Mouse (Mus musculus) CH12.LX (cell line): ENCODE measurements around the gene Best1. TPM values are rescaled to one million over a fixed set of nuclear protein-coding genes. Genes with fewer than 3 reads are reported as not detected.

ENCODE experiments used
- DNase-seq: peaks from one replicate; pipeline ENCODE4 v3.0.0-alpha.2; 2013; ENCODE audit errors: extremely low read depth
- H3K27ac ChIP-seq: 2 replicates; pipeline ENCODE4 v1.5.1; 2012; ENCODE audit warnings: low read depth, mild to moderate bottlenecking, control low read depth, moderate library complexity; ENCODE audit not compliant: insufficient read depth
- H3K27me3 ChIP-seq: replicated peaks from 2 replicates; pipeline ENCODE3; 2012; ENCODE audit warnings: inconsistent platforms
- H3K36me3 ChIP-seq, 2 experiments: replicated peaks in 1 of 2; 2 replicates each; pipeline versions ENCODE3 to v1.6.1; 2012; ENCODE audit warnings: inconsistent platforms in 1 of 2, low read length in 1 of 2, mild to moderate bottlenecking in 1 of 2, mixed read lengths in 1 of 2, moderate library complexity in 1 of 2; ENCODE audit not compliant: control insufficient read depth in 1 of 2, insufficient read depth in 1 of 2
- H3K4me1 ChIP-seq, 2 experiments: 2 replicates each; pipeline ENCODE4 v1.6.1; 2012; ENCODE audit warnings: inconsistent platforms in 1 of 2, moderate library complexity in 1 of 2; ENCODE audit not compliant: insufficient read depth in 2 of 2, control insufficient read depth in 1 of 2
- H3K4me2 ChIP-seq: 2 replicates; pipeline ENCODE4 v1.6.1; 2012; ENCODE audit warnings: low read depth, mild to moderate bottlenecking, control low read depth; ENCODE audit not compliant: poor library complexity, insufficient read depth, severe bottlenecking
- H3K4me3 ChIP-seq, 3 experiments: fragments of 150-350 bp in 1 of 3; sonication (generic) in 1 of 3; replicated peaks in 1 of 3; 2 replicates each; pipeline versions ENCODE3 to v1.5.1; 2011 to 2012; ENCODE audit warnings: low read depth in 2 of 3, low read length in 2 of 3, mild to moderate bottlenecking in 2 of 3, moderate library complexity in 2 of 3, control low read depth in 1 of 3, improper control_type of control experiment in 1 of 3, inconsistent platforms in 1 of 3, mixed read lengths in 1 of 3; ENCODE audit not compliant: poor library complexity in 1 of 3
- H3K79me2 ChIP-seq: replicated peaks from 2 replicates; pipeline ENCODE4 v1.6.1; 2012; ENCODE audit warnings: mild to moderate bottlenecking, moderate library complexity; ENCODE audit not compliant: control insufficient read depth, poor library complexity, insufficient read depth, severe bottlenecking; ENCODE audit errors: extremely low read depth
- H3K9ac ChIP-seq: 2 replicates; pipeline ENCODE4 v1.6.1; 2012; ENCODE audit warnings: low read depth, mild to moderate bottlenecking, control low read depth, moderate library complexity; ENCODE audit not compliant: insufficient read depth
- H3K9me3 ChIP-seq: replicated peaks from 2 replicates; pipeline ENCODE3; 2012; ENCODE audit warnings: low read length, inconsistent platforms, mixed read lengths
- BHLHE40 ChIP-seq: IDR thresholded peaks from 2 replicates; pipeline ENCODE4 v1.6.1; 2011; ENCODE audit warnings: mild to moderate bottlenecking, low read depth, low read length, improper control_type of control experiment
- CHD2 ChIP-seq: IDR thresholded peaks from 2 replicates; pipeline ENCODE4 v1.6.1; 2011; ENCODE audit warnings: low read length, improper control_type of control experiment
- CTCF ChIP-seq, 2 experiments: IDR thresholded peaks in 1 of 2; conservative IDR thresholded peaks in 1 of 2; 2 replicates each; pipeline ENCODE4 v1.5.1; 2011 to 2012; ENCODE audit warnings: low read depth in 2 of 2, low read length in 2 of 2, improper control_type of control experiment in 1 of 2, inconsistent platforms in 1 of 2, mild to moderate bottlenecking in 1 of 2, moderate library complexity in 1 of 2
- ELF1 ChIP-seq: IDR thresholded peaks from 2 replicates; pipeline ENCODE4 v1.6.1; 2014; ENCODE audit warnings: low read depth, mild to moderate bottlenecking, inconsistent platforms, low read length, improper control_type of control experiment
- EP300 ChIP-seq: IDR thresholded peaks from 2 replicates; pipeline ENCODE4 v1.6.1; 2011; ENCODE audit warnings: low read length, improper control_type of control experiment
- ETS1 ChIP-seq: conservative IDR thresholded peaks from 2 replicates; pipeline ENCODE4 v1.6.1; 2012; ENCODE audit warnings: low read depth, mild to moderate bottlenecking, inconsistent platforms, low read length, improper control_type of control experiment, moderate library complexity
- GABPA ChIP-seq: IDR thresholded peaks from 2 replicates; pipeline ENCODE4 v1.6.1; 2012; ENCODE audit warnings: low read depth, low read length, improper control_type of control experiment, inconsistent platforms; ENCODE audit not compliant: insufficient replicate concordance
- HCFC1 ChIP-seq: IDR thresholded peaks from 2 replicates; pipeline ENCODE4 v1.6.1; 2012; ENCODE audit warnings: low read depth, mild to moderate bottlenecking, inconsistent platforms, low read length, improper control_type of control experiment
- IRF4 ChIP-seq: IDR thresholded peaks from 2 replicates; pipeline ENCODE4 v1.6.1; 2014; ENCODE audit warnings: low read depth, mild to moderate bottlenecking, inconsistent platforms, low read length, improper control_type of control experiment
- JUND ChIP-seq: conservative IDR thresholded peaks from 2 replicates; pipeline ENCODE4 v1.6.1; 2011; ENCODE audit warnings: low read depth, low read length, improper control_type of control experiment
- MAFK ChIP-seq: IDR thresholded peaks from 2 replicates; pipeline ENCODE4 v1.6.1; 2011; ENCODE audit warnings: low read length, improper control_type of control experiment; ENCODE audit not compliant: insufficient replicate concordance
- MAX ChIP-seq: IDR thresholded peaks from 2 replicates; pipeline ENCODE4 v1.6.1; 2011; ENCODE audit warnings: low read length, improper control_type of control experiment
- MAZ ChIP-seq: IDR thresholded peaks from 2 replicates; pipeline ENCODE4 v1.6.1; 2012; ENCODE audit warnings: low read depth, mild to moderate bottlenecking, inconsistent platforms, low read length, improper control_type of control experiment, moderate library complexity
- MYC ChIP-seq: IDR thresholded peaks from 2 replicates; pipeline ENCODE4 v1.6.1; 2011; ENCODE audit warnings: low read depth, mild to moderate bottlenecking, improper control_type of control experiment, low read length
- POLR2AphosphoS2 ChIP-seq: IDR thresholded peaks from 2 replicates; pipeline ENCODE4 v1.6.1; 2011; ENCODE audit warnings: low read depth, low read length, improper control_type of control experiment
- RCOR1 ChIP-seq: conservative IDR thresholded peaks from 2 replicates; pipeline ENCODE4 v1.6.1; 2012; ENCODE audit warnings: low read depth, mild to moderate bottlenecking, inconsistent platforms, low read length, improper control_type of control experiment
- SIN3A ChIP-seq: IDR thresholded peaks from 2 replicates; pipeline ENCODE4 v1.6.1; 2012; ENCODE audit warnings: low read length, improper control_type of control experiment, inconsistent platforms
- SMC3 ChIP-seq: IDR thresholded peaks from 2 replicates; pipeline ENCODE4 v1.6.1; 2011; ENCODE audit warnings: low read depth, low read length, improper control_type of control experiment
- TBP ChIP-seq: conservative IDR thresholded peaks from 2 replicates; pipeline ENCODE4 v1.6.1; 2011; ENCODE audit warnings: low read depth, low read length, improper control_type of control experiment
- TCF12 ChIP-seq: IDR thresholded peaks from 2 replicates; pipeline ENCODE4 v1.6.1; 2014; ENCODE audit warnings: low read depth, mild to moderate bottlenecking, inconsistent platforms, low read length, improper control_type of control experiment
- UBTF ChIP-seq: IDR thresholded peaks from 2 replicates; pipeline ENCODE4 v1.6.1; 2012; ENCODE audit warnings: low read depth, mild to moderate bottlenecking, inconsistent platforms, low read length, improper control_type of control experiment, moderate library complexity
- USF1 ChIP-seq: IDR thresholded peaks from 2 replicates; pipeline ENCODE4 v1.6.1; 2014; ENCODE audit warnings: low read depth, mild to moderate bottlenecking, inconsistent platforms, low read length, improper control_type of control experiment
- ZC3H11A ChIP-seq: IDR thresholded peaks from 2 replicates; pipeline ENCODE4 v1.6.1; 2012; ENCODE audit warnings: low read depth, mild to moderate bottlenecking, inconsistent platforms, low read length, improper control_type of control experiment
- ZKSCAN1 ChIP-seq: IDR thresholded peaks from 2 replicates; pipeline ENCODE4 v1.6.1; 2012; ENCODE audit warnings: low read depth, inconsistent platforms, low read length, improper control_type of control experiment, borderline replicate concordance
- ZMIZ1 ChIP-seq: IDR thresholded peaks from 2 replicates; pipeline ENCODE4 v1.6.1; 2012; ENCODE audit warnings: low read depth, mild to moderate bottlenecking, inconsistent platforms, low read length, improper control_type of control experiment
- ZNF384 ChIP-seq: IDR thresholded peaks from 2 replicates; pipeline ENCODE4 v1.6.1; 2012; ENCODE audit warnings: low read depth, low read length, improper control_type of control experiment, inconsistent platforms
- dilution Hi-C: fragments of 300-500 bp; cut with MboI; formaldehyde crosslinking; loops from 2 replicates; pipeline ENCODE4 v1.14.3; 2020; ENCODE audit warnings: low sequenced_read_pairs; ENCODE audit not compliant: extremely low pct_unique_long_range_greater_than_20kb, extremely low pct_ligation_motif_present
- in situ Hi-C: fragments of 300-500 bp; cut with MboI; formaldehyde crosslinking; loops from 3 replicates; pipeline ENCODE4 v1.14.3; 2019; ENCODE audit warnings: low sequenced_read_pairs, low pct_ligation_motif_present, low pct_unique_long_range_greater_than_20kb, mixed read lengths
- polyA plus RNA-seq: library from polyadenylated mRNA; unstranded; fragments of >175 nt; gene quantifications from 2 replicates; pipeline ENCODE4 v1.2.1, GENCODE M21; 2012; ENCODE audit warnings: low read depth; ENCODE audit not compliant: insufficient read length
- total RNA-seq, 2 experiments: library from RNA; depleted of rRNA; stranded (reverse); fragments of 300-350 nt in 1 of 2; fragments of >200 nt in 1 of 2; gene quantifications; 2 replicates each; pipeline ENCODE4 v1.2.3; 2012 to 2014

The Best1 gene
- total and polyA plus RNA-seq, 3 experiments, result 0.13 TPM; not detected in 2

GRCm38 (mm10) chr19:10042232-10042631 lies 40.8 kb upstream of the Best1 start:
- Histone ChIP-seq H3K27ac (no peak overlapping the region), H3K79me2 (no peaks in the 10 kb centered on the region), H3K9ac (no peak overlapping the region), H3K27me3 (peaks cover 7% of the 10 kb centered on the region), H3K4me2 (no peak overlapping the region)
- dilution Hi-C loops, result no loop called here
- DNase-seq, result no peak
- TF ChIP-seq MAZ, result no peak
- TF ChIP-seq USF1, result no peak
- no peak for TF ChIP-seq ETS1
- no peak for TF ChIP-seq MAFK
- TF ChIP-seq HCFC1, result no peak
- TF ChIP-seq GABPA, result no peak
- TF ChIP-seq UBTF, result no peak
- no peak for TF ChIP-seq CHD2
- TF ChIP-seq RCOR1, result no peak
- no peak for TF ChIP-seq BHLHE40
- no peak for TF ChIP-seq ZC3H11A
- TF ChIP-seq ELF1, result no peak
- TF ChIP-seq ZKSCAN1, result no peak
- no peak for TF ChIP-seq SIN3A
- TF ChIP-seq MAX, result no peak
- TF ChIP-seq TCF12, result no peak
- no peak for TF ChIP-seq SMC3
- no peak for TF ChIP-seq ZMIZ1
- no peak for TF ChIP-seq EP300
- TF ChIP-seq, all 38 proteins: peak for 0
- H3K4me3 ChIP-seq, result no peak overlapping the region
- in situ Hi-C loops, result no loop called here
- H3K9me3 ChIP-seq, result peaks cover 4% of the 10 kb centered on the region
- peaks cover 5 to 10% of the 10 kb centered on the region in 2 experiments; a peak in 3 of 4 replicates for H3K4me1 ChIP-seq
- no peaks in the 10 kb centered on the region for H3K36me3 ChIP-seq

GRCm38 (mm10) chr19:10041388-10042148 lies 40.1 kb upstream of the Best1 start, which contains the start of gene Fads3:
Fads3 (plus strand) TSS chr19:10041569.
- H3K27me3 ChIP-seq, result peaks cover 11% of the 10 kb centered on the region
- in situ Hi-C loops, result no loop called here
- H3K4me2 ChIP-seq, result peak within 1 kb of the TSS; percentile 67
- no peaks in the 10 kb centered on the region for H3K79me2 ChIP-seq
- no peak within 1 kb of the TSS for H3K9ac ChIP-seq
- TF ChIP-seq JUND (no peak), CTCF (conservative IDR thresholded peaks at IDR 0.05 in 1 of 2, IDR thresholded peaks at IDR 0.05 in 1 of 2; ENCODE audit: low read depth in 2 of 2, low read length in 2 of 2) (no peak), IRF4 (no peak), BHLHE40 (no peak), ZNF384 (no peak), ELF1 (no peak), POLR2AphosphoS2 (no peak), EP300 (no peak), MYC (no peak), MAZ (no peak), MAFK (no peak), TBP (no peak)
- TF ChIP-seq, all 38 proteins: peak for 0
- Histone ChIP-seq H3K36me3 (no peaks in the 10 kb centered on the region), H3K4me1 (peaks cover 0 to 4% of the 10 kb centered on the region in 2 experiments; a peak in 2 of 4 replicates), H3K27ac (no peak within 1 kb of the TSS), H3K4me3 (peak within 1 kb of the TSS in 1 of 3 experiments; percentile 47), H3K9me3 (peaks cover 4% of the 10 kb centered on the region)
- dilution Hi-C loops, result no loop called here
- DNase-seq, result no peak
